Mouse (Mus musculus): Measurements from ENCODE around the gene Cnga3. TPM values are rescaled to one million over a fixed set of nuclear protein-coding genes. Genes with fewer than 3 reads are reported as not detected.

Cnga3 gene
- under 1 TPM in 1 of 2 experiments, not detected in 1; 0.22 TPM for total RNA-seq (2021)

- intact Hi-C loops (cut with DNase I): no loop called here
Observed at GRCm38 (mm10) chr1:37214144-37214543, at the start of gene Cnga3. Gene Cnga3 (plus strand): TSS chr1:37214434.

DNA sequence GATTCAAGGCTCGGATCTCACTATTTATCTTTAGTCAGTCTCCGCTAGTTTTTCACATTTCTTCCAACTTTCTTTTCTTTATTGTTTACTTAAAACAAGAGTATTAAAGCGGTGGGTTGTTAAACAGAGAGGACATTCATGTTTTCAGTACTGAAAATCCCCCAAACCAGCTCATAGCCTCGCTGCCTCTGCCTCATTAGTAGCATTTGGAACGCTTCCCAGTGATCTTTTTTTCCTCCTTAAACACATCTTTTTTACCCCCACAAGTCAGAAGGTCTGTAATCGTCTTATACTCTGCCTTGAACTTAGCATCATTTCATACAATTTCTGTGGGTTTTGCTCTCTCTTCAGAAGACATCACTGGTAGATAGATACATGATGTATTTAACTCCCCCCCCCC lies 48.2 kb upstream of the Cnga3 start:
- DNase-seq: no peak
- intact Hi-C loops (cut with DNase I): no loop called here

More at GRCm38 (mm10) chr1:37214144-37214543, at the start of gene Cnga3:
- no peak for DNase-seq

- DNase-seq: no peak
- intact Hi-C loops (cut with DNase I): no loop called here
Observed at GRCm38 (mm10) chr1:37167918-37168317, 46.3 kb upstream of the Cnga3 start.

DNA sequence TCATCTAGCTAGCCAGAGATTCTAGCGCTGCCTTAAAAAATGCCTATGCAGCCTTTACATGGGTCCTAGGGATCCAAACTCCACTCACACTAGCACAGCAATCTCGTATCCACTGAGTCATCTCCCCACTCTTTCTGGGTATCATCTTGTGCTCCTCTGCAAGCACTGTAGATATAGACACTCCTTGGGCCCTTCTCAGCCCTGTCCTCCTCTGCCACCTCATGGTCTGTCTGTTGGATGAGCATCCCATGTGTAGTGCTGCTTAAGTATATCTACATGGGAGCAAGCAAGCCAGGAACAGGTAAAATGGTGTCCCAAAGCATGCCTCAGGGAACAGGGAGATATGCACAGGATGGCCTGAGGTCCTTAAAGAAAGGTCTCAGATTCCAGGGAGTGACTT lies 36.4 kb upstream of the Cnga3 start:
- no peak for DNase-seq

DNA sequence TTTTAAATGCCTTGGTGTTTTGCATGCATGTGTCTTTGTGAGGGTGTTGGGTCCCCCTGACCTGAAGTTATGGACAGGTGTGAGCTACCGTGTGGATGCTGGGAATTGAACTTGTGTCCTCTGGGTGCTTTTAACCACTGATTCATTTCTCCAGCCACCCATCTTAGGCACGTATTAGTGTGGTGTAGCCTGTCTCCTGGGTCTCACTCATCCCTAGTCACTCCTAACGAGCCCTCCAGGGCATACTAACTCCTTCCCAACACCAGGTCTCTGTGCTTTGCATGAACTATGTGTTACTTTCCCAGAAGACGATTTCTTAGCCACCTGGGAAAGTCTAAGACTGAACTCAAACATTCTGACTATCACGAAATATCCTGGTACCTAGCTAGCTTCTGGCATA lies 34.4 kb upstream of the Cnga3 start:
- no peak for DNase-seq
- intact Hi-C loops (cut with DNase I): no loop called here

More for the DNA sequence above, 36.4 kb upstream of the Cnga3 start:
- intact Hi-C loops (cut with DNase I): no loop called here

GRCm38 (mm10) chr1:37187050-37187449 lies 27.2 kb upstream of the Cnga3 start:
- intact Hi-C loops (cut with DNase I): no loop called here

GRCm38 (mm10) chr1:37194607-37195006 lies 19.6 kb upstream of the Cnga3 start:
- intact Hi-C loops (cut with DNase I): loop anchor here (2.0 to 5.0 kb wide), 2 partner anchors 56 to 412 kb away; no protein-coding TSS in a partner anchor

More at GRCm38 (mm10) chr1:37187050-37187449, 27.2 kb upstream of the Cnga3 start:
- no peak for DNase-seq

DNA sequence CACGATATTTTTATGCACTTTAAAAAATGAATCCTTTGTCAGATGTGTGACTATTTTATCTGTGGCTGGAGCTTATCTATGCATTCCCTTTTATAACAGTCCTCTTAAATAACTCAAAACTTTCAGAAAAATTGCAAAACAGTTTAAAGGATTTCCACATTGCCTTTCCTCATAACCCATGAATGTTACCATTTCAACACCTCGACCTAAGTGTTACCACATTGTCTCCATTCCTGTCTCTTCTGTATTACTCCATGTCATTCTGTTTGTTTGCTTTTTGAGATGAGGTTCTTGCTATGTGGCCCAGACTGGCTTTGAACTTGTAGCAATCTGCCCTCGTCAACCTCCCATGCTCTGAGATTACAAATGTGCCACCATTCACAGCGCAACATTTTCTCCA lies 12.8 kb upstream of the Cnga3 start:
- intact Hi-C loops (cut with DNase I): no loop called here
- no peak for DNase-seq

More at GRCm38 (mm10) chr1:37194607-37195006, 19.6 kb upstream of the Cnga3 start:
- peak; percentile 4 to 17 for DNase-seq

DNA sequence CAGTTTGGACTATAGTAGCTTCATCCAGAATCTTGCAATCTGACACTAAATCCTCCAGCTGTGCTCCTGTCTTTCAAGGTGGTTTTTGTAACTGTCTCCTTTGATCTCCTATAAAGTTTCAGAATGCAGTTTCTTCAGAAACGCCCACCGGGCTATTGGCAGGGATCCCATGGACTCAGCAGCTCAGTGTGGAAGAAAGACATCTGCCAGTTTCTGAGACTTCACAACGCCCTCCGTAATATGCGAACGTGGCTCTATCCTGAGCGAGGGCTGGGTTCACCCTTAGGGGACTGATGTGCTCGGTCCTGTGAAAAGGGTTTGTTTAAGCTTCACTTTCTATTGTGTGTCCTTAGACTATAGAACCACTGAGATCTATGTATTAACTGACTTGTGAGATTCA lies 6.5 kb upstream of the Cnga3 start:
- DNase-seq: no peak

GRCm38 (mm10) chr1:37212375-37212774 lies 1.9 kb upstream of the Cnga3 start:
- intact Hi-C loops (cut with DNase I): no loop called here
- no peak for DNase-seq

More for the DNA sequence above, 6.5 kb upstream of the Cnga3 start:
- intact Hi-C loops (cut with DNase I): no loop called here

- peak; percentile 71 to 79 for DNase-seq
- intact Hi-C loops (cut with DNase I): no loop called here
Observed at GRCm38 (mm10) chr1:37218386-37218785, 4.2 kb downstream of the Cnga3 start.

DNA sequence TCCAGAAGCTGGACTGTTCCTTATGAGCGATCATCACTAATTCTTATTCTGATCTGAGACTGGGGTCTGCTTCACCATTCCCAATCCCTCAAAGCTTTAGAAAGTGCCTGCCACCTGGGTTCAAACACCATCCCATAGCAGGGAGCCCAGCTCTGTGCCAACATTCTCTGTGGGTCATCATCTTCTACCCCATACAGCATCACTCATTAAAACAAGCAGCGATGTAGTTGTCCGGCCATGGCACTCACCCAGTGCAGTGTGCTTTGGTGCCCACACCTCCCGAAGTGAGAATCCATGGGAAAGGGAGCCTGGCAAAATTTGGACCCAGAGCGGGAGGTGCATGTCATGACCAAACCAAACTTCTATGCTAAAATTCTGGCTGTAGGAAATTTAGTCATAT lies 5.4 kb downstream of the Cnga3 start:
- intact Hi-C loops (cut with DNase I): no loop called here

GRCm38 (mm10) chr1:37220134-37220907 lies 6.1 kb downstream of the Cnga3 start:
- intact Hi-C loops (cut with DNase I): no loop called here

More for the DNA sequence above, 5.4 kb downstream of the Cnga3 start:
- no peak for DNase-seq

DNA sequence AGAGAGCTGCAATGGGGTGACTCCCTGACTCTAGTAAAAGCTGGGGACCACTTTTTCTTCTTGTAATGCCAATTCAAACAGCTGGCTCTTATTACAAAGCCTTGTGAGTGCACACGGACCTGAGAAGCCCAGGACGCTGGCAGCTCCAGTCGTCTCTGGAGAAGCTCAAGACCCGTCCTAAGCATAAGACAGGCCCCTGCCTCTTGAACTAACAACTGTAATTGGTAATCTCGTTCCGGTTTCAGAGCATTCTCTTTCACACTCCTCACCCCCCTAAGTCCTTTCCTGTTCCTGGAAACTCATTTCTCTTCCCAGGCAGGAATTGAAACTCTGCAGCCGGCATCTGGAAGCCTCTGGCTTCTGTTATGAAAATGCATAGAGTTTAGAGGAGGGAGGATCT lies 7.8 kb downstream of the Cnga3 start:
- intact Hi-C loops (cut with DNase I): no loop called here
- no peak for DNase-seq

More at GRCm38 (mm10) chr1:37220134-37220907, 6.1 kb downstream of the Cnga3 start:
- no peak for DNase-seq

- DNase-seq: peak; percentile 16
- intact Hi-C loops (cut with DNase I): no loop called here
Observed at GRCm38 (mm10) chr1:37230404-37230803, 16.2 kb downstream of the Cnga3 start.

GRCm38 (mm10) chr1:37231295-37231701 lies 17.1 kb downstream of the Cnga3 start:
- peak; percentile 38 to 57 for DNase-seq

GRCm38 (mm10) chr1:37239045-37239635 lies 24.9 kb downstream of the Cnga3 start:
- no peak for DNase-seq
- intact Hi-C loops (cut with DNase I): no loop called here

More at GRCm38 (mm10) chr1:37231295-37231701, 17.1 kb downstream of the Cnga3 start:
- intact Hi-C loops (cut with DNase I): no loop called here

DNA sequence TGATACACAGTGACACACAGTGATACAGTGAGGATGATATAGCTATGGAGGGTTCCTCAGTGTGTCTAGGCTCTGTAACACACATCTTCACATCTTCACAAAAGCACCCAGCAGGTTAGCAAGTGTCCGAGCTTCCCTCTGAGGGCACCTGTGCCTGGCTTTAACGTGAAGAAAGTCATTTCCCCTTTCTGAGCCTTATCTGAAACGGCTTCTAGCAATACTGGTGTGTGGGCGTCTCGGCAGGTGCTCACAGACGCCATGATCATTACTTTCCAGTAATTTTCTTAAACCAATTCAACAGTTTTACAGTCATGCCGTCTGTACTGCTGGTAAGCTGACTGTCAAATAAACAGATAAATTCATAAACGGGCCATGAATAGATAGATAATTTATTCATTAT lies 28.0 kb downstream of the Cnga3 start:
- intact Hi-C loops (cut with DNase I): no loop called here

DNA sequence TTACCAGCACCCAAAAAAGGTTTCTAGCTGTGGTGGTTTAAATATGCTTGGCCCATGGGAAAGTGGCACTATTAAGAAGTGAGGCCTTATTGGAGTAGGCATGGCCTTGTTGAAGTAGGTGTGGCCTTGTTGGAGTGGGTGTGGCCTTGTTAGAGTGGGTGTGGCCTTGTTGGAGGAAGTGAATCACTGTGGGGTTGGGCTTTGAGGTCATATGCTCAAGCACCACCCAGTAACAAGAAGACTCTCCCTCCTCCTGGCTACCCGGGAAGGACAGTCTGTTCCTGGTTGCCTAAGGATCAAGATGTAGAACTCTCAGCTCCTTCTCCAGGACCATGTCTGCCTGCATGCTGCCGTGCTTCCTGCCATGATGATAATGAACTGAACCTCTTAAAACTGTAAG lies 32.2 kb downstream of the Cnga3 start:
- DNase-seq: no peak
- intact Hi-C loops (cut with DNase I): no loop called here

More for the DNA sequence above, 28.0 kb downstream of the Cnga3 start:
- DNase-seq: no peak

DNA sequence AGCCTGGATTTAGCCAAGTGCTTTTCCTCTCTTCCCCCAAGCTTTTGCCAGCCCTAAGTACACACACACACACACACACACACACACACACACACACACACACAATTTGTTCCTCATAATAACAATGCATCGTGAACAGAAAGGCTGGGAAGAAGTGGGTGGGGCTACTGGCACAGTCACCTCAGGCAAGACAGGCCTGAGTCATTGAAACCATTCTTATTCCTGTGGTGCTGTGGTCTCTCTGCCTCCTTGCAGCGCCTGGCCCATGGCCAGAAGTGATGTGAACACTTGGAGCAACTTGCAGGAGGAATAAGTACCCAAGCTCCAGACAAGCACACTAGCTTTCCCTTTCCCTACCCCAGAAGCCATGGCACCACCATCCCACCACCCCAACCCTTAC lies 34.2 kb downstream of the Cnga3 start:
- DNase-seq: peak; percentile 17 to 21
- intact Hi-C loops (cut with DNase I): no loop called here

GRCm38 (mm10) chr1:37250643-37251310 lies 36.5 kb downstream of the Cnga3 start:
- intact Hi-C loops (cut with DNase I): loop anchor here (1.0 to 10.0 kb wide), 4 partner anchors 56 to 514 kb away; no protein-coding TSS in a partner anchor
- DNase-seq: peak; percentile 85 to 91

Data from heart, postnatal 10 days (tissue).